Mouse (Mus musculus) stomach, embryonic 15.5 days (tissue): ENCODE data around the gene Slc35e3. TPM values are rescaled to one million over a fixed set of nuclear protein-coding genes. Genes with fewer than 3 reads are reported as not detected.

Experiments
- ATAC-seq: fragments of 200-750 bp; cut with Nextera tagmentation; 2 replicates; pipeline ENCODE4 v1.8.0; 2017; ENCODE audit warnings: low read depth, moderate number of reproducible peaks, moderate TSS enrichment; ENCODE audit not compliant: insufficient read depth, low FRiP score
- H3K27ac ChIP-seq: fragments of 300-500 bp; sonication (generic); 2 replicates; pipeline ENCODE4 v1.5.1; 2015; ENCODE audit warnings: mild to moderate bottlenecking, inconsistent platforms
- H3K27me3 ChIP-seq: fragments of 300-500 bp; sonication (generic); replicated peaks from 2 replicates; pipeline ENCODE4 v1.6.1; 2015; ENCODE audit warnings: inconsistent platforms
- H3K36me3 ChIP-seq: fragments of 300-500 bp; sonication (generic); 2 replicates; pipeline ENCODE4 v1.6.1; 2015; ENCODE audit warnings: inconsistent platforms
- H3K4me1 ChIP-seq: fragments of 300-500 bp; sonication (generic); 2 replicates; pipeline ENCODE4 v1.6.1; 2015; ENCODE audit warnings: inconsistent platforms
- H3K4me2 ChIP-seq: fragments of 300-500 bp; sonication (generic); 2 replicates; pipeline ENCODE4 v1.6.1; 2015; ENCODE audit warnings: mild to moderate bottlenecking, inconsistent platforms
- H3K4me3 ChIP-seq: fragments of 300-500 bp; sonication (generic); replicated peaks from 2 replicates; pipeline ENCODE4 v1.5.1; 2015; ENCODE audit warnings: inconsistent platforms
- H3K9ac ChIP-seq: fragments of 300-500 bp; sonication (generic); 2 replicates; pipeline ENCODE4 v1.6.1; 2015; ENCODE audit warnings: inconsistent platforms
- H3K9me3 ChIP-seq: fragments of 300-500 bp; sonication (generic); 2 replicates; pipeline ENCODE4 v1.6.1; 2016; ENCODE audit warnings: inconsistent platforms
- WGBS: fragments of 180-500 bp; shearing (Covaris S2); methylation state at CpG from one replicate; pipeline ENCODE4 v1.1.7; 2015; 5-methylcytosine and 5-hydroxymethylcytosine counted together
- polyA plus RNA-seq: library from polyadenylated mRNA; unstranded; fragments of >200 nt; fragmentation: Nextera tagmentation; extraction: Ambion mirVana; gene quantifications from 2 replicates; pipeline ENCODE4 v1.2.1, GENCODE M21; 2015

Slc35e3 gene
- polyA plus RNA-seq, 1 experiment from 2014 or later = 16.5 TPM

- no peak overlapping the region for H3K4me3 ChIP-seq
- ATAC-seq = no peak
Observed at GRCm38 (mm10) chr10:117774817-117775120, 28.6 kb upstream of the Slc35e3 start.

GRCm38 (mm10) chr10:117774011-117774816 is 28.0 kb upstream of the Slc35e3 start:
- Histone ChIP-seq H3K9me3 (no peaks in the 10 kb centered on the region), H3K4me2 (no peak overlapping the region), H3K9ac (no peak overlapping the region), H3K4me3 (no peak overlapping the region), H3K27me3 (no peaks in the 10 kb centered on the region), H3K27ac (no peak overlapping the region), H3K4me1 (no peaks in the 10 kb centered on the region), H3K36me3 (peaks cover 48% of the 10 kb centered on the region)
- WGBS = 93% methylated on average over 22 of the region's 22 CpGs
- ATAC-seq = no peak

More at GRCm38 (mm10) chr10:117774817-117775120, 28.6 kb upstream of the Slc35e3 start:
- Histone ChIP-seq H3K9me3 (no peaks in the 10 kb centered on the region), H3K27me3 (no peaks in the 10 kb centered on the region), H3K9ac (no peak overlapping the region), H3K4me1 (no peaks in the 10 kb centered on the region), H3K4me2 (no peak overlapping the region), H3K27ac (no peak overlapping the region), H3K36me3 (peaks cover 47% of the 10 kb centered on the region)
- 92% methylated on average over 1 of the region's 1 CpGs for WGBS

DNA sequence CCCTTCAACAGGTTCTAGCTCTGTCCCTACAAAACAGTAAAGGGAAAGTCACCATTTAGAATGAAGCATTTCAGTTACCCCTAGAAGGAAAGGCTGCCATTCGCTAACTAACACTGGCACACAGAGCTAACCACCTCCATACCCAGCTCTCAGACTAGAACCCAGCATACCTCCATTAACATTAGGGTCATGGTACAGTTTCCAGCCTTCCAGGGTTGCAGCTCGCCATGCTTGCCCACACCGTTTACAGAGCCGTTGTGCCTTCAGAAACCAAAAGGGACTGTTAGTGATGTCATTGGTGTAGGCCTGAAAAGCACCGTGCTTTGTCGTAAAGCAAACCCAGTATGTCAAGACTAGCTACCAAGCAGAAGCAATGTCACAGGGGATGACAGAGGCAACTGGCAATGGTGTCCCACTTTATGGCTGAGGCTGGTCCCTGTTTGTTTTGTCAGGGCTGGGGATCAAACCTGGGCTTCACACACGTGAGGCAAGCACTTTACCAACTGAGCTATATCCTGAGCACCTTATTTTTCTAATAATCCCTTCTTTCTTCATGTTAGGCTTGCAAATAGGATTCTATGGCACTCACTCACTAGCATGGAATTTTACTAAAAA is 27.0 kb upstream of the Slc35e3 start:
- Histone ChIP-seq H3K4me2 (no peak overlapping the region), H3K4me1 (no peaks in the 10 kb centered on the region), H3K36me3 (peaks cover 49% of the 10 kb centered on the region), H3K27ac (no peak overlapping the region), H3K9ac (no peak overlapping the region), H3K27me3 (no peaks in the 10 kb centered on the region), H3K4me3 (no peak overlapping the region), H3K9me3 (no peaks in the 10 kb centered on the region)
- WGBS = 95% methylated on average over 7 of the region's 7 CpGs
- ATAC-seq = no peak

DNA sequence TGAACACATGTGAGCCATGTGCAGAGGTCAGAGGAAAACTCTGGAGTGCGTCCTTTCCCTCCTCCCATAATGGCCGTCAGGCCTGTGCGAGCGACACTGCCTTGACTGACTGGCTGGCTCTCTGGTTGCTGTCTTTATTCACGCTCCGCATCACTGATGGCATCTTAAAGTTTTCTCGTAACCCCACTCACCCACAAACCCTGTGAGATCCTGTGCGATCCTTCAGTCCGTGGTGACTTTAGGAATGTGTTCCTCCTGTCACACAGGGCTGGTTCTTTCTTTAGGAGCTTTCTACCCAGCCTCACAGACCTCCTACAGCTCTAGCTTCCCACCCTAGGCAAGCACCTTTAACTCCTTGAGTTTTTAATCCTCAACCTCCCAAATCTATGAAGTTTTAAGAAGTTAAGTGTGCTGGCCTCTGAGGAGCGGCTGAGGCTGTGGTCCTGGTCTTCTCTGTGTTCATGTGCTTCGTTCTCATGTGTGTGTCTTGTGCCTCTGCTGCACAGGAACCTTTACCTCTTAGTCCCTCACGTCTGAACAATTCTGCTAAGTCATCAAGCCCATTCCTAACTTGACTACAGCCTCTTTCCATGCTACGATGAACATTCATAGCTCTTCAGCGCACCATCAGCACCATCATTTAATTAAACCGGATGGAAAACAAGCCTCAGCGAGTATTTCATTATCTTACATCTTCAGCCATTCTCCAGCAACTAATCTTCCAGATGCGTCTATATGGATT is 26.4 kb upstream of the Slc35e3 start:
- ATAC-seq = no peak
- H3K36me3 ChIP-seq = peaks cover 55% of the 10 kb centered on the region

GRCm38 (mm10) chr10:117771131-117771510 is 25.0 kb upstream of the Slc35e3 start:
- Histone ChIP-seq H3K9ac (no peak overlapping the region), H3K36me3 (peaks cover 57% of the 10 kb centered on the region), H3K27me3 (no peaks in the 10 kb centered on the region), H3K27ac (no peak overlapping the region), H3K9me3 (no peaks in the 10 kb centered on the region), H3K4me3 (no peak overlapping the region), H3K4me2 (no peak overlapping the region), H3K4me1 (no peaks in the 10 kb centered on the region)
- WGBS = 95% methylated on average over 10 of the region's 10 CpGs
- ATAC-seq = no peak

More for the DNA sequence above, 26.4 kb upstream of the Slc35e3 start:
- no peak overlapping the region for H3K9ac ChIP-seq
- H3K27ac ChIP-seq = no peak overlapping the region
- no peaks in the 10 kb centered on the region for H3K4me1 ChIP-seq
- H3K4me2 ChIP-seq = no peak overlapping the region
- H3K4me3 ChIP-seq = no peak overlapping the region
- WGBS = 93% methylated on average over 17 of the region's 17 CpGs
- no peaks in the 10 kb centered on the region for H3K9me3 ChIP-seq
- H3K27me3 ChIP-seq = no peaks in the 10 kb centered on the region

DNA sequence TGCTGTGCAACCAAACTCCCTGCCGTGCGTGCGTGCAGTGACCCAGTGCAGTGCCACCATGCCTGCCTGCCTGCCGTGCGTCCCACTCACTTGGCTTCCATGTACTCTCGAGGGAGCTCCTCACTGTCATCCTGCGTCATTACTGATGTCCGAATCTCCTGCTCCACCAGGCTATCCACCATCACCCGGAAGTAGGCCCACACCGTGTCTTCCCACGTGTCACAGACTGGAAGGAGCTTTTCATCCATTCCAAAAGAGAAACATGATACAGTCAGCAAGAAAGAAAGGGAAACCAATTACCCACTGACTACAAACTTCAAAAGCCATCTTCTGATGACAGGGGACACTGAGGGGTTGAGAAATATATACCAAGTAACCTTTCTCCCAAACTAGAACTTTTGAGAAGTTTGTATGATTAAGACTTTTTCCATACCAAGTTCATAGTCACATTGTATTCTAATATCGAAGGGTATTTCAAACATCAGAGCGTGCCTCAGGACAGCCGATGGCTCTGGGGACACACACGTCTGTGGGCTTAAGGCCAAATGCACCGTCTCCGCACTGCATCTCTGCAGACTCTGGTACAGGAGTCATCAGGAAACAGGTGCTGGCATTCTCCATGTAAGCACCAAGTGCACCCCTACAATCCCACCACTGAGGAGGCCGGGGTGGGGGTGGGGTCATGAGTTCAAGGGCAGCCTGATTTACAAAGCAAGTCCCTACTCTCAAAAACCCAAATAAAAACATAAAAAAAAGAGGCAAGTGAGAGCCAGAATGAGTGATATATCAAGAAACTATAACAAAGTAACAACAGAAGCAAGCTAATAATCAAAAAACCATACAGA is 24.3 kb upstream of the Slc35e3 start:
- Histone ChIP-seq H3K36me3 (peaks cover 59% of the 10 kb centered on the region), H3K27ac (no peak overlapping the region), H3K9me3 (no peaks in the 10 kb centered on the region), H3K4me2 (no peak overlapping the region), H3K4me3 (no peak overlapping the region), H3K9ac (no peak overlapping the region), H3K4me1 (no peaks in the 10 kb centered on the region), H3K27me3 (no peaks in the 10 kb centered on the region)
- WGBS = 90% methylated on average over 18 of the region's 18 CpGs
- ATAC-seq = no peak

DNA sequence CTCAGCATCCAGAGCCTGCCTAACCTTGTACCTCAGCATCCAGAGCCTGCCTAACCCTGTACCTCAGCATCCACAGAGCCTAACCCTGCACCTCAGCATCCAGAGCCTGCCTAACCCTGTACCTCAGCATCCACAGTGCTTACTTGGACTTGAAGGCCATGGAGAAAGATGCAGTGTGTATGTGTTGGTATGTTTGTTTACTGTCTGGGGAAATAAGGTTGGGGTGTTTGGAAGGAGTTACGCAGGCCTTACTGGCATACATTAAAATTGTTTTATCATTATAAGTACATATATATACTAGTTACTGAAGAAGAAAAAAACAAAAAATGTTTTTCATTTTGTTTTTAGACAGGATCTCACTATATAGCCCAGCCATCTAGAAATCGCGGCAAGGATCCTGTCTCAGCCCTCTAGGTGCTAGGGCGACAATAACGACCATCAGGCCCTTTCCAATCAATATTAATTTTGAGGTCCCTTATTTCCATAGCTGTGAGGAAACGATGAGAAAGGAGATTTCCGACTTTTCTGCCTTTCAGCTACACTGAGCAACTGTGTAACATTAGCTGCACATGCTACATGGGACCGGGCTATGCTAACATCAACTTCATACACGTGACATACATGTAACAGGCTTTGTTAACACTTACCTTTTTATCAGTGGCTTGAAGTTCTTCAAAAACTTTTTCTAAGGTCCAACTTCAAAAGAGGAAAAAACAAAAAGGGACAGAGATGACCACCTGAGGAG is 23.5 kb upstream of the Slc35e3 start:
- H3K4me1 ChIP-seq = no peaks in the 10 kb centered on the region
- no peaks in the 10 kb centered on the region for H3K27me3 ChIP-seq
- WGBS = 92% methylated on average over 9 of the region's 9 CpGs
- H3K9ac ChIP-seq = no peak overlapping the region
- no peak overlapping the region for H3K27ac ChIP-seq
- H3K4me2 ChIP-seq = no peak overlapping the region
- H3K4me3 ChIP-seq = no peak overlapping the region
- peaks cover 55% of the 10 kb centered on the region for H3K36me3 ChIP-seq
- no peak for ATAC-seq
- no peaks in the 10 kb centered on the region for H3K9me3 ChIP-seq

GRCm38 (mm10) chr10:117768141-117768440 is 21.9 kb upstream of the Slc35e3 start:
- ATAC-seq = no peak
- H3K36me3 ChIP-seq = peaks cover 43% of the 10 kb centered on the region
- H3K4me1 ChIP-seq = no peaks in the 10 kb centered on the region
- H3K27me3 ChIP-seq = no peaks in the 10 kb centered on the region
- WGBS = 89% methylated on average over 7 of the region's 7 CpGs
- H3K4me3 ChIP-seq = no peak overlapping the region
- no peak overlapping the region for H3K27ac ChIP-seq
- no peak overlapping the region for H3K4me2 ChIP-seq
- no peaks in the 10 kb centered on the region for H3K9me3 ChIP-seq
- no peak overlapping the region for H3K9ac ChIP-seq

DNA sequence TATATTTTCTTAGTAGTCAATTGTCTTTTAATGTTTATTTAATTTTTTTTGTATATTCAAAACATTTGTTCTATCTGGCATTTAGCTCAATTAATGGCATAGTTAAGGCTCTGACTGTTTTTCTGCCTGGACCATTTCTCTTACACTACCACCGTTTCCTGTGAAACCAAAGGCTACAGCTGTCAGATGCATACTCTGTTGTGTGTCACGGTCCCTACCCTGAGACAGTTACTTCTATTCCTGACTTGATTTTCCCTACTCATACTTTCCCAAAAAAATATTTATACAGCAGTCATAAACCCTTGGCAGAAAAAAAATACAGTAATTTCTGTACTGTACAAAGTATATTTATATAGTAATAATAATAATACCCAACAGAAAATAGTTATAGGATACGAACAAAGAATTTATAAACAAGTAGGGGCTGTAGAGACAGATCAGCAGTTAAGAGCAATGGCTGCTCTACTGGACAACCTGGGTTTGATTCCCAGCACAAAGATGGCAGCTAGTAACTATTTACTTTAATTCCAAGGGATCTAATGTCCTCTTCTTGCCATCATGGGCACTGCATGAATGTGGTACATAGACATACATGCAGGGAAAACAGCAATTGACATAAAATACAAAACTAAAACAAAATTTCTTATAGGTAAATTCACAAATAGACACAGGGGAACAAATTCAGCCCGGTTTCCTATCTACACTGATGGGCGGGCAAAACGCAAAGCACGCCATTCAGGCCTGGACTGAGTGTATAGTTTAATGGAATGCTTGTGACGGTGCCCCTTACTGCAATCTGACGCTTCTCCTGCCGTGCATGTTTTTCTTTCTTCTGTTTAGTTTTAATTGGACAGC is 21.3 kb upstream of the Slc35e3 start:
- Histone ChIP-seq H3K9me3 (no peaks in the 10 kb centered on the region), H3K4me3 (no peak overlapping the region), H3K36me3 (peaks cover 41% of the 10 kb centered on the region), H3K4me2 (no peak overlapping the region), H3K27me3 (no peaks in the 10 kb centered on the region), H3K9ac (no peak overlapping the region), H3K4me1 (no peaks in the 10 kb centered on the region), H3K27ac (no peak overlapping the region)
- 88% methylated on average over 10 of the region's 10 CpGs for WGBS
- no peak for ATAC-seq

- 92% methylated on average over 5 of the region's 5 CpGs for WGBS
- H3K27me3 ChIP-seq = no peaks in the 10 kb centered on the region
Observed at GRCm38 (mm10) chr10:117766896-117767160, 20.7 kb upstream of the Slc35e3 start.

More at GRCm38 (mm10) chr10:117766896-117767160, 20.7 kb upstream of the Slc35e3 start:
- Histone ChIP-seq H3K4me2 (no peak overlapping the region), H3K9me3 (no peaks in the 10 kb centered on the region), H3K36me3 (peaks cover 38% of the 10 kb centered on the region), H3K27ac (no peak overlapping the region), H3K4me3 (no peak overlapping the region), H3K9ac (no peak overlapping the region), H3K4me1 (no peaks in the 10 kb centered on the region)
- no peak for ATAC-seq
